Mouse (Mus musculus) heart, embryonic 13.5 days (tissue): ENCODE measurements at regions not wholly inside any gene's neighbourhood (a gene's known extent, or its start where the extent isn't known, plus 50 kb on each side); places are given as distances from the start of the nearest gene placed in this dataset.

Experiments
- ATAC-seq: fragments of 200-750 bp; cut with Nextera tagmentation; 2 replicates; pipeline ENCODE4 v1.8.0; 2017; ENCODE audit warnings: moderate TSS enrichment; ENCODE audit not compliant: insufficient number of reproducible peaks, low FRiP score, low TSS enrichment; ENCODE audit errors: extremely low read depth
- H3K27ac ChIP-seq: fragments of 300-500 bp; sonication (generic); replicated peaks from 2 replicates; pipeline ENCODE4 v1.5.1; 2015; ENCODE audit warnings: moderate library complexity, mild to moderate bottlenecking, inconsistent platforms
- H3K27me3 ChIP-seq: fragments of 300-500 bp; sonication (generic); replicated peaks from 2 replicates; pipeline ENCODE4 v1.6.1; 2015; ENCODE audit warnings: mild to moderate bottlenecking, inconsistent platforms
- H3K36me3 ChIP-seq: fragments of 300-500 bp; sonication (generic); 2 replicates; pipeline ENCODE4 v1.6.1; 2015; ENCODE audit warnings: mild to moderate bottlenecking, inconsistent platforms
- H3K4me1 ChIP-seq: fragments of 300-500 bp; sonication (generic); 2 replicates; pipeline ENCODE4 v1.6.1; 2015; ENCODE audit warnings: inconsistent platforms
- H3K4me2 ChIP-seq: fragments of 300-500 bp; sonication (generic); 2 replicates; pipeline ENCODE4 v1.6.1; 2015; ENCODE audit warnings: inconsistent platforms, mild to moderate bottlenecking, moderate library complexity
- H3K4me3 ChIP-seq: fragments of 300-500 bp; sonication (generic); 2 replicates; pipeline ENCODE4 v1.5.1; 2015; ENCODE audit warnings: moderate library complexity, mild to moderate bottlenecking, inconsistent platforms
- H3K9ac ChIP-seq: fragments of 300-500 bp; sonication (generic); 2 replicates; pipeline ENCODE4 v1.6.1; 2015; ENCODE audit warnings: inconsistent platforms, mild to moderate bottlenecking, moderate library complexity
- H3K9me3 ChIP-seq: fragments of 300-500 bp; sonication (generic); 2 replicates; pipeline ENCODE4 v1.6.1; 2016; ENCODE audit warnings: inconsistent platforms
- WGBS: fragments of 180-500 bp; shearing (Covaris S2); methylation state at CpG from one replicate; pipeline ENCODE4 v1.1.7; 2015; ENCODE audit warnings: mixed read lengths; 5-methylcytosine and 5-hydroxymethylcytosine counted together

- H3K27ac ChIP-seq = no peak overlapping the region
- H3K9ac ChIP-seq = no peak overlapping the region
- H3K4me1 ChIP-seq = no peaks in the 10 kb centered on the region
- no peaks in the 10 kb centered on the region for H3K27me3 ChIP-seq
- no peaks in the 10 kb centered on the region for H3K9me3 ChIP-seq
- peak overlapping the region; percentile 18; the same call in 1 of the 2 replicates for H3K4me2 ChIP-seq
- ATAC-seq = no peak
- H3K36me3 ChIP-seq = no peaks in the 10 kb centered on the region
- WGBS = 46% methylated on average over 9 of the region's 9 CpGs
- H3K4me3 ChIP-seq = no peak overlapping the region
These were observed 213.1 kb upstream of the Crbn start for GRCm38 (mm10) chr6:107012938-107013511.

GRCm38 (mm10) chr6:107019126-107019525 is 219.2 kb upstream of the Crbn start:
- 76% methylated on average over 3 of the region's 3 CpGs for WGBS
- no peaks in the 10 kb centered on the region for H3K36me3 ChIP-seq
- no peak overlapping the region for H3K4me2 ChIP-seq
- ATAC-seq = no peak
- no peak overlapping the region for H3K27ac ChIP-seq
- H3K4me1 ChIP-seq = no peaks in the 10 kb centered on the region
- no peak overlapping the region for H3K4me3 ChIP-seq
- no peaks in the 10 kb centered on the region for H3K27me3 ChIP-seq
- H3K9ac ChIP-seq = no peak overlapping the region
- H3K9me3 ChIP-seq = no peaks in the 10 kb centered on the region

- H3K9me3 ChIP-seq = no peaks in the 10 kb centered on the region
- ATAC-seq = no peak
- no peaks in the 10 kb centered on the region for H3K27me3 ChIP-seq
- no peak overlapping the region for H3K4me3 ChIP-seq
- H3K9ac ChIP-seq = no peak overlapping the region
- H3K4me2 ChIP-seq = no peak overlapping the region
- no peaks in the 10 kb centered on the region for H3K4me1 ChIP-seq
- no peaks in the 10 kb centered on the region for H3K36me3 ChIP-seq
- 55% methylated on average over 3 of the region's 3 CpGs for WGBS
- no peak overlapping the region for H3K27ac ChIP-seq
These were observed 245.3 kb upstream of the Crbn start for GRCm38 (mm10) chr6:107045177-107045576.

- H3K9me3 ChIP-seq = no peaks in the 10 kb centered on the region
- no peaks in the 10 kb centered on the region for H3K36me3 ChIP-seq
- no peaks in the 10 kb centered on the region for H3K4me1 ChIP-seq
- 76% methylated on average over 1 of the region's 1 CpGs for WGBS
- ATAC-seq = no peak
- no peak overlapping the region for H3K9ac ChIP-seq
- no peaks in the 10 kb centered on the region for H3K27me3 ChIP-seq
- no peak overlapping the region for H3K4me3 ChIP-seq
- no peak overlapping the region for H3K27ac ChIP-seq
- H3K4me2 ChIP-seq = no peak overlapping the region
These were observed 251.7 kb upstream of the Crbn start for GRCm38 (mm10) chr6:107051604-107052003.

- no peaks in the 10 kb centered on the region for H3K36me3 ChIP-seq
- no peak overlapping the region for H3K4me3 ChIP-seq
- no peaks in the 10 kb centered on the region for H3K9me3 ChIP-seq
- H3K4me2 ChIP-seq = no peak overlapping the region
- no peaks in the 10 kb centered on the region for H3K4me1 ChIP-seq
- 50% methylated on average over 1 of the region's 1 CpGs for WGBS
- no peaks in the 10 kb centered on the region for H3K27me3 ChIP-seq
- no peak overlapping the region for H3K9ac ChIP-seq
- no peak overlapping the region for H3K27ac ChIP-seq
- no peak for ATAC-seq
These were observed 252.3 kb upstream of the Crbn start for GRCm38 (mm10) chr6:107052180-107052579.

- H3K9me3 ChIP-seq = peaks cover 6% of the 10 kb centered on the region
- WGBS = 76% methylated on average over 3 of the region's 3 CpGs
- no peak for ATAC-seq
- H3K4me1 ChIP-seq = no peaks in the 10 kb centered on the region
- no peak overlapping the region for H3K4me3 ChIP-seq
- no peak overlapping the region for H3K9ac ChIP-seq
- no peak overlapping the region for H3K27ac ChIP-seq
- H3K4me2 ChIP-seq = no peak overlapping the region
- H3K27me3 ChIP-seq = no peaks in the 10 kb centered on the region
- H3K36me3 ChIP-seq = no peaks in the 10 kb centered on the region
These were observed 259.3 kb upstream of the Crbn start for GRCm38 (mm10) chr6:107059001-107059765.

- H3K4me2 ChIP-seq = no peak overlapping the region
- no peak overlapping the region for H3K4me3 ChIP-seq
- WGBS = 75% methylated on average over 6 of the region's 6 CpGs
- no peak overlapping the region for H3K27ac ChIP-seq
- no peaks in the 10 kb centered on the region for H3K27me3 ChIP-seq
- no peaks in the 10 kb centered on the region for H3K4me1 ChIP-seq
- no peaks in the 10 kb centered on the region for H3K36me3 ChIP-seq
- ATAC-seq = no peak
- no peak overlapping the region for H3K9ac ChIP-seq
- H3K9me3 ChIP-seq = peaks cover 3% of the 10 kb centered on the region
These were observed 263.1 kb upstream of the Crbn start for GRCm38 (mm10) chr6:107062886-107063565.

GRCm38 (mm10) chr6:107070441-107070840 is 270.6 kb upstream of the Crbn start:
- Histone ChIP-seq H3K9me3 (no peaks in the 10 kb centered on the region), H3K27ac (no peak overlapping the region), H3K9ac (no peak overlapping the region), H3K36me3 (no peaks in the 10 kb centered on the region), H3K4me1 (no peaks in the 10 kb centered on the region), H3K4me3 (no peak overlapping the region), H3K27me3 (no peaks in the 10 kb centered on the region), H3K4me2 (no peak overlapping the region)
- ATAC-seq = no peak
- WGBS = 76% methylated on average over 7 of the region's 7 CpGs

- Histone ChIP-seq H3K9me3 (peaks cover 5% of the 10 kb centered on the region; the same call in 1 of the 2 replicates), H3K27ac (no peak overlapping the region), H3K27me3 (no peaks in the 10 kb centered on the region), H3K36me3 (no peaks in the 10 kb centered on the region), H3K4me2 (no peak overlapping the region), H3K9ac (no peak overlapping the region), H3K4me3 (no peak overlapping the region), H3K4me1 (no peaks in the 10 kb centered on the region)
- no peak for ATAC-seq
These were observed 292.7 kb upstream of the Crbn start for GRCm38 (mm10) chr6:107092600-107092999.

GRCm38 (mm10) chr6:107128716-107129115 is 328.8 kb upstream of the Crbn start:
- Histone ChIP-seq H3K9ac (no peak overlapping the region), H3K4me2 (no peak overlapping the region), H3K4me1 (no peaks in the 10 kb centered on the region), H3K4me3 (no peak overlapping the region), H3K27me3 (no peaks in the 10 kb centered on the region), H3K36me3 (no peaks in the 10 kb centered on the region), H3K9me3 (no peaks in the 10 kb centered on the region; the same call in 1 of the 2 replicates), H3K27ac (no peak overlapping the region)
- ATAC-seq = no peak
- WGBS = 66% methylated on average over 1 of the region's 1 CpGs

GRCm38 (mm10) chr6:107167736-107168491 is 361.7 kb upstream of the Lrrn1 start:
- H3K9me3 ChIP-seq = no peaks in the 10 kb centered on the region
- H3K36me3 ChIP-seq = no peaks in the 10 kb centered on the region
- H3K4me3 ChIP-seq = no peak overlapping the region
- H3K27me3 ChIP-seq = no peaks in the 10 kb centered on the region
- WGBS = 50% methylated on average over 3 of the region's 3 CpGs
- ATAC-seq = no peak
- H3K9ac ChIP-seq = no peak overlapping the region
- no peak overlapping the region for H3K4me2 ChIP-seq
- no peaks in the 10 kb centered on the region for H3K4me1 ChIP-seq
- no peak overlapping the region for H3K27ac ChIP-seq
